Mouse (Mus musculus) heart, adult 11 months (tissue): ENCODE data around the gene Bhlhe40.
A peak's percentile ranks its signal among the peaks of the same experiment; 100 is the strongest.

Source experiments
- DNase-seq: peaks from one replicate; pipeline ENCODE4 v3.0.0; 2022

Gene Bhlhe40

DNA sequence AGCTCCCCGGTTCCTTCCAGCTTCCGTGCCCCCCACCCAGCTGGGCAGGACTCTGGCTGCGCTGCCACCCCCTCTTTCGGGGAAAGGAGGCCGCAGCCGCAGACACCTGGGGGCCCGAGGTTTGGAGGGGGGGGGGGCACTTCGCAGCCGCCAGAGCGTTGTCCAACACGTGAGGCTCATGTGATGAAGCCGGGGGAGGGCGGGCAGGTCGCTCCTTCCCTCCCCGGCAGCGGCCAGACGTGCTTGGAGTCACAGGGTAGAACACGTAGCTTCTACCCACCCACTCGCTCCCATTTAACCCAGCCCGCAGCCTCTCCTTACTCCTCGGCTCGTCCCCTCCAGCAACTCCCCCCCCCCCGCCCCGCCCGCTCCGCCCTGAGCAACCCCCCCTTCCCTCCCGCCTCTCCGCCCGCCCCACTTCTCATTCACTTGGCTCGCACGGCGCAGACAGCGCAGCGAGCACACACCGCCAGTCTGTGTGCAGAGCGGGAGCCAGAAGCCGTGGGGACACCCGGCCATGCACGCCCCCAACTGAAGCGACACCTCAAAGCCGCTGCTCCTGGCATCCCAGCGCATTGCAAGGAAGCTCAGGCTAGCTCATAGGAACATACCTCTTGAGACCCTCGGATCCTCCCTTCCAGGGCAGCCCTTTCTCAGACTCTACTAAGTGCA lies at the start of gene Bhlhe40:
Bhlhe40 (plus strand) TSS at position 424 of the 672 bp plus-strand sequence.
- DNase-seq: peak; percentile 100

DNA sequence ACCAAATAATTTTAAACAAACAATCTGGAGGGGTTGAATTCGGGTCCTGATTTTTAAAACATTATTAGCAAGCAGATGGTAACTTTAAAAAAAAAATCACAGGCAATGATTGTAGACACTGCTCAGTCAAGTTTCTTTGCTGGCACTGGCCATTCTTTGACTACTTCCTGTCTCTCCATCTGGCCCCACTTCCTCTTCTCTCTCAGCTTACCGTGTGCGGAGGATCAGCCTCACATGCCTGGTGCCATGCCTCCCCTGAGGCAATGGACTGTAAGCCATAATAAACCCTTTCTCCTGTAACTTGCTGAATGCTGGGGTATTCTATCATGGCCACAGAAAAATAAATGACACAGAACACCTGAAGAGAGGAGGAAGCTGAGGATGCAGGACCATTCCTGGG lies 48.8 kb upstream of the Bhlhe40 start:
- no peak for DNase-seq

DNA sequence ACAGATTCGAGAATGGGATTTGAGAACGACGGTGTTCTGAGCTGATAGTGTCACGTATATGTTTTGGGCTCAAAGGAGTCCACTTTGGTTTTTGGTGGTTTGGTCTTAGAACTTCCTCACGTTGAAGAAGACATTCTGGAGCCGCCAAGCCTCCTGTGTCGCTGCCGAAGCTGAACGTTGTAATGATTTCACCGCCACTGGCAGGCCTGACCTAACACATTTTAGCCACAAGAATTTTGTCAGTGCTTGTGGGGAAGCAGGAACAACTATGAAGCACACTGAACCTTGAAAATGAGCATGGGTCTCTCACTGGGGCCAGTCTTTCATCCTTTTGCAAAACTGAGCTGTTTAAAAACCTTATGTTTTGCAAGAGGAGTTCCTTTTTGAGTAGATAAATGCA lies 42.4 kb upstream of the Bhlhe40 start:
- DNase-seq: no peak

DNA sequence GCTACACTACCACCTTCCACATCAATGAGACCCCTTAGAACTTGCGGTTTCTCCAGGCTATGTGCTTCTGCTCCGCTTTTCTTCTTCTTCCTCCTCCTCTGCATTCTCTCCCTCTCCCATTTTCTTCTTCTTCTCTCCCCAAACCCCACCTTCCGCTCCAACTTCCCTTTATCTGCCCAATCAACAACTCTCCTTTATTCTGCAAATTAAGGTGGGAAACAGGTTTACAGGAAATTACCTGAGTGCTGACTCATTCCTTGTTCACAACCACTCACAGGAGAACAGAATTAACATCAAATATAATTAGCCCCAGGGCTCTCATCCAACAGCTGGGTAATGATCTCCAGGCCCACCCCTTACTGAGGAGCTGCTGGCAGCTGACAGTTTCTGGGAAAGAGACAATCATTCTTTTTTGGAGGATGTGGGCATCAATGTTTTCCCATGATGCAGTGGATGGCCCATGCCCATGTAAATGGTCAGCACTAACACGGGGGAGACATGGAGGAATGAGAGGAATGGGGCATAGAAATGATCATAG lies 37.3 kb upstream of the Bhlhe40 start:
- DNase-seq: peak; percentile 44

DNA sequence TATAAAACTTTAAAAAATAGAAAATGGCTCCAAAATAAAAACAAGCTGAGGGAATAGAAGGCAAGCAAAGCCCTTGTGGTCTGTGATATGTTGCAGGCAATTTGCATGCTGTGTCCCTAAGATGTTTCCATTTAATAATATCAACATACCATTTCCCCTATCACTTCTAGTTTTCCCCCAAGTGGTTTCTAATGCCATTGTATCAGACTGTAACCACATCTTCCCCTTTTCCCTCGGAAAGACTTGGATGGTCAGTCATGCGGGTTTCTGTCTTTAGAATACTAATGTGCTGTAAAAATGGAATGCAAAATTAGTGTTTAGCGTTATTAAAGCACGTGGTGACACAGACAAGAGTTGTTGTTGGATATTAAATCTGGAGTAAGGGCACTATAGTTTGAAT lies 35.5 kb upstream of the Bhlhe40 start:
- DNase-seq: peak; percentile 22

DNA sequence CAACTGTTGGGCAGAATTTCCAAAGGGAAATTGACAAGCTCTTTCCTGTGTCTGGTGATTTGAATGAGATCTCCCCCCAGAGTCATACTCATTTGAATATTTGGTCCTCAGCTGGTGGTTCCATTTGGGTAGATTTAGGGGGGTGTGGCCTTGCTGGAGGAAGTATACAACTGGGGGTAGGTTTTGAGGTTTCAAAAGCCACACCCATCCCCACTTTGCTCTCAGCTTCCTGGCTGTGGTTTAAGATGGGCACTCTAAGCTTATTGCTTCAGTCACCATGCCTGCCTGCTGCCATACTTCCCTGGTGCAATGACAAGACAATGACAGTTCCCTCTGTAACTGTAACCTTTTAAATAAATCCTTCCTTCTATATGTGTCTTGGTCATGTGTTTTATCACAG lies 29.7 kb upstream of the Bhlhe40 start:
- DNase-seq: peak; percentile 86

DNA sequence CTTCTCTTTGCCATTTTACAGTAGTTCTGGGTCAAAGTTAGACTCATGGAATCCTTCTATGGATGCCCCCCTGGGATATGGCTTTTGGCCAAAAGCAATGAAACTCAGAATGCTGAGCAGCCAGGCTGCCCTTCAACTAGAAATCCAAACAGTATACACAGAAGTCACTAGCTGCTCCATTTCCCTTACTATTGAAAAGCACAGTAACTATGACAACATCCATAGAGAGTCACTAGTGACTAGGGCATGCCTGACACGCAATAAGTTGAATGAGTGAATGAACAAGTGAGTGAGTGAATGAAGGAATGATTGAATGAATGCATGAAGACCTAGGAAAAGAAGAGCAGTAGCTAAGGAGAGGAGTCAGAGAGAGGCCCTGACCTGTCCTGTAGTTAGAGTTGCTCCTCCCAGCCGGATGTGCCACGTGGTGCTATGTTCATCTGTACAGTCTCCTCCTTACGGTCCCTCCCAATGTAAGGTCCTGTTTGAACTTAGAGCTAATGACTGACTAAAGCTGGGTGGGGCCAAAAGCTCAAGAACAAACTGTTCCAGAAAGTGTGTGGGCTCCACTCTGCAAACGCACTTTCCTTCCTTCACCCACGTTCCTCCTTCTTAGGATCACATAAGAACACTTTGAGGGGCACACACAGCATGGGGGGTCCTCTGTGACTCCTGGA lies 22.1 kb upstream of the Bhlhe40 start:
- peak; percentile 40 for DNase-seq

DNA sequence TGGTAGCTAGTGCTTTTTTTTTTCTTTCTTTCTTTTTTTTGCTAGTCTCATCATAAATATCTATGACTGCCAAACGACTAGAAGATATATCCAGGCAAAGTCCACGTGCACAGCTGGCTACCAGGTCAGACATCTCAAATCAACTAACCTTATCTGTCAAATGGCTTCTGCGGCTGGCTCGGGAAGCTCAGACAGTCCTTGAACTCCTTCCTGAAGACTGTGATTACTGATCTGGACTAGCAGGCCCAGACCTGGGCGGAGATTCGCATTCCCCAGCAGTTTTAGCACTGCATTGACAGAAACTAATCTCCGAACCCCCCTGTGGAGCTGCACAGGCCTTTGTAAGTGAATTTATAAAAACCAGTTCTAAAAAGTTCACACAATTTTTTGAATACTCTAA lies 18.4 kb upstream of the Bhlhe40 start:
- peak; percentile 59 for DNase-seq

DNA sequence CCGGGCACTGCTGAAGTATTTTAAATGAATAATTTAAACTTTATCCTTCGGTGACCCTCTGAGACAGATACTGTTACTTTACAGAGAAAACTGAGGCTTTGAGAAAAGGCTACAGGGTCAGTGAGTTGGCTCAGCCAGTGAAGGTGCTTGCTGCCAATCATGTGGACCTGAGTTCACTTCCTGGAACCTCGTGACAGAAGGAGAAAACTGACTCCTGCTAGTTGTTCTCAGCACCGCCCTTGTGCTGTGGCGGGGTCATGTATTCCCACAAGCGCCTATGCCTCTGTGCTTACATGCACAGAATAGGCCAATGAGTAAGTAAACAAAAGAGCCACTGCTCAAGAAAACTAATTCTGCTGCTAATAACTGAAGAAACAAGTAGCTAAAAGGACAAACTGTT lies 17.4 kb upstream of the Bhlhe40 start:
- DNase-seq: peak; percentile 17

DNA sequence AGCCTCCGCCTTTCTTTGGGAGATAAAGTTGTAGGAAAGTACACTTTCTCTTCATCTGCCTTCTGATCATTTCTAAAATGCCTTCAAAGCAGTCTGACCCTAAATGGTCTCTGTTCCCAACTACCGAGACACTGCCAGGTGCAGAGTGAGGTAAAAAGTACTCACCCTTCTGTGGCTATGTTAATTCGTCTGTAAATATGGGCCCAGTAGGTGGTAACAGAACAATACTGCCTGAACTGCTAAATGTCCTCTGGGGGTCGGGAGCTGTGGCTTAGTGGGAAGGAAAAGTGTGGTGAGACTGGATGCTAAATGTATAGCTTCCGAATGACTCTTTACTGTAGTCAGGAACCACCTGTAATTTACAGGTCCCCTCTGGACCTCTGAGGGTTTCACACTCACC lies 16.1 kb upstream of the Bhlhe40 start:
- no peak for DNase-seq

DNA sequence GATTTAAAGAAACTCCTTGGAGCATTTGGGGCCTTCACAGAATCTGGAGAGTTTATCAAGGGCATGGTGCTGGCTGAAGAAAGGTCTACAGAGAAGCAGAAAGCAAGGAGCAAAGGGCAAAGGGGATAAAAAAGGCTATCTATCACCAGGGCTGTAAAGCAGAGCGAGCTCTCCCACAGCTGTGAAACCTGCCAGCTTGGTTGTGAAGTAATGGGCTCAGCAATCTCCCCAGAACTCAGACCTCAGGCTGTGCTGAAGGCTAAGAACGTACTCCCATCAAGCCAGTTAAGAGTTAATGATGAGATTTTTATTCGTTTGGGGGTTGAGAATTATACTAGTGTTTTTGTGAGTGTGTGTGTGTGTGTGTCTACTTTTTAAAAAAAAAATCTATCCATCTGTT lies 13.3 kb upstream of the Bhlhe40 start:
- DNase-seq: peak; percentile 21

DNA sequence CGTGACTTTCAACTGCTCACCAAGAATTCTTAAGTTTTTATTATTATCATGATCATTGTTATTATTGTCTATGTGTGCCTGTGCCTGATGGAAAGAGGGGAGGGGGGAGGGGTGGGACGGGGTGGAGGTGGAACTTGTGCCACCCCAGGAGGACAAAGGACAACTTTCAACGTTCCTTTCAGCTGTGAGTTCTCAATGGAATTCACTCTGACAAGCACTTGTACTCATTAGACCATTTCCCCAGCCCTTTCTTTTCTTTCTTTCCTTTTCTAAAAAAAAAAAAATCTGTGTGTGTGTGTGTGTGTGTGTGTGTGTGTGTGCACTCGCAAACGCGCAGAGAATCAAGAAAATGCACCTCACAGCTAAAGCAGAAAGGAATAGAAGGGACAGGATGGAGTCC lies 12.4 kb upstream of the Bhlhe40 start:
- peak; percentile 4 for DNase-seq

DNA sequence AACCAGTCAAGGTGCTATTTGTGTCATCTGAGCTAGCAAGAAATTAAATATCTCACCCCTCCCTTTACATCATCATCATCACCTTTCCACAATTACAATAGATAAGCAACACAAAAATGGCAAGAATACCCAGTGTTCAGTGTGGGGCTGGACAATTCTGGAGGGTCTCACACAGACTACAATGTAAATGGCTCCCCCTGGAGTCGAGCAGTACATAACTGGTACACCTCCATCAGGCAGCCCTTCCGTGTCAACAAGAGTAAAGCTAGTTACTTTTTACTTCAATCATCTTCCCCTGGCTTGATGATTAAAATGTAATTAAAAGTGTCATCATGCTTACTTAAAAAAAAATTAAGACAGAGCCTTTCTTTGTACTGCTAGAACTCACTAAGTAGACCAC lies 4.6 kb upstream of the Bhlhe40 start:
- no peak for DNase-seq

DNA sequence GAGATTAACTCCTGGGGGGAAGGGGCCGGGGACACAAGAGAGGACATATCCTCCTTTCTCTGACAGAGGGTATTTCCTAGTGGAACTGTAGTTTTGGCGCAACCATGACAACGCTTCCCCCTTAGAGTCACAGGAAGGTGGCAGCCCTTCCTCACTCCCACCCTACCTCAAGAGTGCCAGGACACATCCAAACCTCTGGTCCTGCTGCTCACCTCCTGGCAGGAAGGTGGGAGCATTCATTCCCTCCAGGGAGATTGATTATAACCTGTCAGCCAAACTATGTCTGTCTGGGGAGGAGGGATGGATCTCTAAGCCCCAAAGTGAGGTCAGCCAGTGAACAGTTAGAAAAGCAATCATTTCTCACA lies 2.4 kb upstream of the Bhlhe40 start:
- DNase-seq: peak; percentile 97

DNA sequence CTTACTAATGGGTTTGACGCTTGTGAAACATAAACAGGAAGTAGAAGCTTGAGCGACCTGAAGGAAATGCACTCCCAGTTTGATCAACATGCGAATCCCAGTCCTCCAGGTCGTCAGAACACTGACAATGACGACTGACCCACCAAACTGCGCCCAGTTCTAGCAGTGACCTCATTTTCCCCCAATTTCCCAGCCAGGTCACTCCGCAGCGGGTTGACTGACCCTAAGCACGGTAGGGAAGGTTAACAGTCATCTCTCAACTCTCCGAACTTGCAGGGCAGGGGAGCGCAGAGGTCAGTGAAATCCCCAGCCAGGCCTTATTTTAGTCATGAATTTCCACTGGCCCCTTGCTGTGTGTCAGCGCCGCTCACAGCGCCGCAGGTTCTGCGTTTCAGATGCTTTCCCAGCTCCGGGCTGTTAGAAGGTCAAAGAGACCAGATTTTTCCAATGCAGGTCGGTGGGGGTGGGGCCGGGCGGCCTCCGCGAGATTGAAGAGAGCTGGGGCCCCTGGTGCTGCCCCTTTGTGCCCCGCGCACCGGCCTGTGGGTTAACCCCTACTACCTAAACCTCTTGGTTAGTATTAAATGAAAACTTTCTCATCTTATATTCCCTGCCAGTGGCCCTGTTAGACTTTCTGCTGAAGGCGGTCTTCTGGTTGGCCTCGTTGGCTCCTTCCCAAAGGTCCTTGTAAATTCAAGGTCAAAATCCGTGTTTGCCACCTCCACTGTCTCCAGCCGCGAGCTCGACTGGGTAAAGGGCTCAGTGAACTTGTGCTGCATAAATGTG lies 1.8 kb upstream of the Bhlhe40 start:
- peak; percentile 98 for DNase-seq

DNA sequence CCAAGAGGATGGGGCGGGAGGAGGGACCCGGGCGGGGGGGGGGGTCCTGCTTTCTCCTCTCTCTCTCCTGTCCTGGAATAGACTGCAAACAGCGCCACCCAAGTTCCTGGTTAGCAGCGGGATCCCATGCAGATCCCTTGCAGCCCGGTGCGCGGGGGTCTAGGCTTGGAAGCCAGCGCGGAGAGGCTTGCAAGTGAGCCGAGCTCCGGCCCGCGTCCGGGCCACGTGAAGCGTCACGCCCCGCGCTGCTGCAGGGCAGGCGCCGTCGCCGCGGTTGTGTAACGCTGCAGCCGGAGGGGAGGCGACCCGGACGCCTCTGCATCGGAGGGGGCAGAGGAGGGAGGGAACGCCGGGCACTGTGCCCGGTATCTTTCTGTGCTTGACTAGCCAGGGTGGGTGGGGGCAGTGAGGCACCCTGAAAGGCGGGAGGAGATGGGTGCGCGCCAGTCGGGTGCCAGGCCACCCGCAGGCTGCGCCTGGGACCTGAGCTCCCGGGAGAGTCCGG lies 1.2 kb upstream of the Bhlhe40 start:
- peak; percentile 100 for DNase-seq

DNA sequence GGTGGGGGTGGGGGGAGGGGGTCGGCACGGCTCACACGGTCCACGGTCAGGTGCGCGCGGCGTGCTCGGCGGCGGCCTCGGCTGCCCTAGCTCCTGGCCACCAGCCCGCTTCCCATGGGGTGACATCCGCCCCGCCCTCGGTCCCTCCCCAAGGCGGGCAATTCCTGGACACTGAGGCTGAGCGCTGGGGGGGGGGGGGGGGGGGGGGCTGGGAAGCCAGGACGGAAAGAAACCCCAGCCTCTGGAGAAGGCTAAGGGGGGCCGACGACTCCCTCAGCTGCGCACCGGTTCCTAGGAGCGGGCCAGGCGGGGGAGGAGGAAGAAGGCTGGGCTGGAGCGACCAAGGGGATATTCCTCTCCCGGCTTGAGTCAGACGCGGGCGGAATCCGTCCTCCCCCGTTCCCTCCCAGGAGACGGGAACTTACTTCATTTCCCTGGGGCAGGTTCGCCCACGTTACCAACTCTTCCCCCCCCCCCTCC lies 663 bp upstream of the Bhlhe40 start:
- DNase-seq: peak; percentile 100

DNA sequence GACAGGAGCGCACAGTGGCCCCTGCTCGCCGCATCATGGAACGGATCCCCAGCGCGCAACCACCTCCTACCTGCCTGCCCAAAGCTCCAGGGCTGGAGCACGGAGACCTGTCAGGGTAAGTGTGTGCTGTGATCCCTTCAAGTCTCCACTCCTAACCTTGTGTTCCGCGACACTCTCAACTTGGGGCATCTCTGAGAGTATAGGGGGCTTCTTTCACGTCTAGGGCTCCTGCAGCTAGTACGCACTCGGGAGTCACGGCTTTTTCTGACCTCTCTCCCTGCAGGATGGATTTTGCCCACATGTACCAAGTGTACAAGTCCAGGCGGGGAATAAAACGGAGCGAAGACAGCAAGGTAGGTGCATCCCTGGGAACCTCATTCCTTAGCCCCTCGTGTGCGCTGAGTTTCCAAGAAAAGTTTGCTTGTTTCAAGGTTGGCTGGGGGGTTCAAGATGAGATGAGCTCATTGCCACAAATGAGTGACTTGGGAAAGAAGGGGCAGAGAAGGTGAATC lies 505 bp downstream of the Bhlhe40 start:
- DNase-seq: no peak

DNA sequence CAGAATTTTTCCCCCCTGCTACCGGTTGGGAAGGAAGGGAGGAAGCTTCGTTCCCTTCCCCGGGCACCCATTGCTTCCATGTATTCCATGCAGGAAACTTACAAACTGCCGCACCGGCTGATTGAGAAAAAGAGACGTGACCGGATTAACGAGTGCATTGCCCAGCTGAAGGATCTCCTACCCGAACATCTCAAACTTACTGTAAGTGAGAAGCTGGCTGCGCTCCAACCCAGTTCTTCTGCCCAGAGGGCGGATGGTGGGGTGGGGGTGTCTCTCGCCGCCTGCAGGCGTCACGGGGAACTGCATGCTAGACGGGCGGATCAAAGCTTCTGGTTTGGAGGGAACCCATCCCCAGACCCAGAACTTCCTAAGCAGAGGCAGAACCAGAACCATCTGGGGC lies 983 bp downstream of the Bhlhe40 start:
- DNase-seq: peak; percentile 99

DNA sequence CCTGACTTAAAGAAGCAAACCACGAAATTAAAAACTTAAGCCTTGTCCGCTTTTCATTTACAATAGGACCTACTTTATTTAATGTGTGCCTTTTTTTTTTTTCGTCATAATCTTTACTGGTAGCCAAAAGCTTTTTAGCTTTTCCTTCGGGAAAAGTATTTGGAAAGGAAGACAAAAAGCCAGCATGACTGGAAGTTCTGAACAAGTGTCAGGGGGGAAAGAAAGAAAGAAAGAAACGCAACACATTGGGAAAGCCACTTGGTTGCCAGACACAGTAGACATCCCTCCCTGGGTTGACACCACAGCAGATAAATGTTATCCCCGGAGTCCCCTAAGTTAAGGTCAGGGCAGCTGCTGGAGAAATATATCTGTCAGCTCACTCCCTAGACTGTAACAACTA lies 1.5 kb downstream of the Bhlhe40 start:
- DNase-seq: peak; percentile 78

DNA sequence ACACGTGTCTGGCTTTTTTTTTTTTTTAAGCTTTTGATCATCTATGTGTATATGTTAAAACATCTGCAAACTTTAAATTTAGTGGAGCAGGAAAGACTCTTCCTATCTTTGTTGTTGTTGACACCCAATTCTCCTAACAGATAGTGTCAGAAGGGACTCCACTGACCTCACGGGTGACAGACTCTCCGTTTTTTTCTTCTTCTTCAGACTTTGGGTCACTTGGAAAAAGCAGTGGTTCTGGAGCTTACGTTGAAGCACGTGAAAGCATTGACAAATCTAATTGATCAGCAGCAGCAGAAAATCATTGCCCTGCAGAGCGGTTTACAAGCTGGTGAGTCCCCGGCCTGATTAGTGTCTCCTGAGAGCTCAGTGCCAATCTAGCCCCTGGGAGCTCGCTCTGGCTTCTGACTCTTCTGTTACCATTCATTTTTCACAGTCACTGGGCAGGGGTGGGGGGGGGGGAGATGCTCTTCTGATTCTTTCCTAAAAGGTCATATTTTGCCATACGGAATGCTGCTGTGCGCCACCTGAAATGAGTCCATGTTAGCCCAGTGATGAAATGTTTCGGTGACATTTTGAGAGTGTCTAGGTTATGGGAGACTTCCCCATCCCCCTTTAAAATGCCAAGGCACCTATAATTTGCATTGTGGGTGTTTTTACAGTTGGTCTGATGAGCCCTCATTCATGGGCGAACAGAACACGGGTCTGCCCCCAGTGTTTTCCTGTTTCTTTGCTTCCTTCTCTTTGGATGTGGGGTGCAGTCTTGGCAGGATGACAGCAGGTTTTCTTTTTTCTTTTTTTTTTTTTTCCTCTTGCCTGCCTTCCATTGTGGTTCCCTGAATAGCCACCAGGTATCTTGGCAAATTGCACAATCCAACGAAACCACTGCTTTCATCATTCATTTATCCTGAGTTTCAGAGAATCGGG lies 2.1 kb downstream of the Bhlhe40 start:
- peak; percentile 87 for DNase-seq
